Mouse (Mus musculus): ENCODE measurements around the gene Pgbd5.

Pgbd5 gene

GRCm38 (mm10) chr8:124329690-124330089 lies 109.8 kb downstream of the Pgbd5 start:
- peaks cover 81% of the 10 kb centered on the region for H3K36me3 ChIP-seq (ENCODE audit: insufficient read depth, low read length)
- TF ChIP-seq POU5F1 (IDR thresholded peaks at IDR 0.05; ENCODE audit: borderline replicate concordance, low read length), result no peak
- TF ChIP-seq CTCF (conservative IDR thresholded peaks at IDR 0.05; ENCODE audit: low read length), result no peak
- no peak for TF ChIP-seq NANOG (IDR thresholded peaks at IDR 0.05; ENCODE audit: borderline replicate concordance, low read length)
- no peaks in the 10 kb centered on the region for H3K27me3 ChIP-seq (ENCODE audit: insufficient read depth, low read length)
- no peaks in the 10 kb centered on the region for H3K9me3 ChIP-seq (ENCODE audit: low read length)
- H3K4me1 ChIP-seq (replicated peaks; ENCODE audit: low read depth, low read length), result peaks cover 28% of the 10 kb centered on the region
- H3K4me3 ChIP-seq (replicated peaks; ENCODE audit: low read length), result no peak overlapping the region

- Histone ChIP-seq H3K4me3 (replicated peaks; ENCODE audit: low read length) (no peak overlapping the region), H3K36me3 (ENCODE audit: insufficient read depth, low read length) (peaks cover 81% of the 10 kb centered on the region), H3K9me3 (ENCODE audit: low read length) (no peaks in the 10 kb centered on the region), H3K4me1 (replicated peaks; ENCODE audit: low read depth, low read length) (peaks cover 28% of the 10 kb centered on the region), H3K27me3 (ENCODE audit: insufficient read depth, low read length) (no peaks in the 10 kb centered on the region)
- TF ChIP-seq NANOG (IDR thresholded peaks at IDR 0.05; ENCODE audit: borderline replicate concordance, low read length), result no peak
Measured at GRCm38 (mm10) chr8:124328259-124328658, 111.2 kb downstream of the Pgbd5 start.

GRCm38 (mm10) chr8:124323356-124323755 lies 116.1 kb downstream of the Pgbd5 start:
- peaks cover 15% of the 10 kb centered on the region for H3K4me1 ChIP-seq (replicated peaks; ENCODE audit: low read depth, low read length)
- H3K4me3 ChIP-seq (replicated peaks; ENCODE audit: low read length), result no peak overlapping the region
- H3K27me3 ChIP-seq (ENCODE audit: insufficient read depth, low read length), result no peaks in the 10 kb centered on the region
- TF ChIP-seq POU5F1 (IDR thresholded peaks at IDR 0.05; ENCODE audit: borderline replicate concordance, low read length), result no peak
- TF ChIP-seq CTCF (conservative IDR thresholded peaks at IDR 0.05; ENCODE audit: low read length), result no peak
- no peak for TF ChIP-seq NANOG (IDR thresholded peaks at IDR 0.05; ENCODE audit: borderline replicate concordance, low read length)
- H3K9me3 ChIP-seq (ENCODE audit: low read length), result no peaks in the 10 kb centered on the region
- peaks cover 63% of the 10 kb centered on the region for H3K36me3 ChIP-seq (ENCODE audit: insufficient read depth, low read length)

GRCm38 (mm10) chr8:124321227-124321840 lies 118.1 kb downstream of the Pgbd5 start:
- TF ChIP-seq POU5F1 (IDR thresholded peaks at IDR 0.05; ENCODE audit: borderline replicate concordance, low read length), result no peak
- Histone ChIP-seq H3K27me3 (ENCODE audit: insufficient read depth, low read length) (no peaks in the 10 kb centered on the region), H3K36me3 (ENCODE audit: insufficient read depth, low read length) (peaks cover 46% of the 10 kb centered on the region), H3K4me1 (replicated peaks; ENCODE audit: low read depth, low read length) (peaks cover 13% of the 10 kb centered on the region), H3K9me3 (ENCODE audit: low read length) (no peaks in the 10 kb centered on the region), H3K4me3 (replicated peaks; ENCODE audit: low read length) (no peak overlapping the region)

- TF ChIP-seq POU5F1 (IDR thresholded peaks at IDR 0.05; ENCODE audit: borderline replicate concordance, low read length) (no peak), NANOG (IDR thresholded peaks at IDR 0.05; ENCODE audit: borderline replicate concordance, low read length) (no peak), CTCF (conservative IDR thresholded peaks at IDR 0.05; ENCODE audit: low read length) (no peak)
Measured at GRCm38 (mm10) chr8:124319316-124319652, 120.2 kb downstream of the Pgbd5 start.

More at GRCm38 (mm10) chr8:124319316-124319652, 120.2 kb downstream of the Pgbd5 start:
- peaks cover 31% of the 10 kb centered on the region for H3K36me3 ChIP-seq (ENCODE audit: insufficient read depth, low read length)
- no peaks in the 10 kb centered on the region for H3K9me3 ChIP-seq (ENCODE audit: low read length)
- no peaks in the 10 kb centered on the region for H3K27me3 ChIP-seq (ENCODE audit: insufficient read depth, low read length)
- H3K4me3 ChIP-seq (replicated peaks; ENCODE audit: low read length), result no peak overlapping the region
- peaks cover 26% of the 10 kb centered on the region for H3K4me1 ChIP-seq (replicated peaks; ENCODE audit: low read depth, low read length)
